ENCODE assay signal across 10 mouse cellular contexts in the genomic region with DNA sequence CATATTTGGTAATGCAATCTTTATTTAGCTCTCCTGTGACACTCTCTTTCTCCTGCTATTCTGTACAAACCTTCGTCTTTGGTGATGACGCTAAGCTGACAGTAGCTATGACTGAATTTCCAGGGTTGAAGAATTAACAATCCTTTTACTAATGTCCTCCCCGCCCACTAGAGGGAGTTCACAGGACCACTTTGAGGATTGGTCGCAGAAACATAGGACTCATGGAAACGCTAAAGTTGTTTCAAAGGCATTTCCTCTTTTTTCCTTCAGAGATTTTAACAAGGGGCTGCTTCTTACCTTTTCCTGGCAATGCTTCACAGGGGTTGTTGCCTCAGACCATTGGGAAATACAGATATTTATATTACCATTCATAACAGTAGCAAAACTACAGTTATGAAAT. TPM values are rescaled to one million over a fixed set of nuclear protein-coding genes. Genes with fewer than 3 reads are reported as not detected.
A peak's percentile ranks its signal among the peaks of the same experiment; 100 is the strongest.
DNase-seq lines count a peak whose midpoint lies in the region; ATAC-seq and TF ChIP-seq lines count a peak whose summit lies in the region.
"Had no signal": no experiment of that assay in that cellular context is flagged by ENCODE, and none has a peak within 500 bp of the region (broad histone marks: within the 10 kb centered on the region; RNA-seq: fewer than 3 reads in every experiment).

No protein-coding gene starts in this region.

- no peak overlapping the region for H3K4me3 ChIP-seq in kidney, embryonic 16.5 days (ENCODE audit: low read length)
- H3K4me3 ChIP-seq in ES-E14 (ENCODE audit: insufficient read depth in 1 of 2, low read depth in 1 of 2, low read length in 2 of 2, poor library complexity in 1 of 2, severe bottlenecking in 1 of 2): no peak overlapping the region
- H3K4me3 ChIP-seq: limb, embryonic 13.5 days had no signal

- WGBS in kidney, embryonic 16.5 days: 72% methylated on average over 5 of the region's 5 CpGs

- no peak for ATAC-seq in kidney, embryonic 16.5 days (ENCODE audit: low FRiP score, low TSS enrichment)
- peak; percentile 25 to 39; a peak in 2 of 4 replicates for ATAC-seq in hematopoietic stem cell, adult 5-6 weeks (replicated peaks in 1 of 2; ENCODE audit: insufficient read depth in 1 of 2, low FRiP score in 2 of 2, low TSS enrichment in 1 of 2, low read depth in 1 of 2, poor library complexity in 2 of 2, severe bottlenecking in 2 of 2)
- ATAC-seq in cerebellum, adult (ENCODE audit: insufficient number of reproducible peaks, low FRiP score, low TSS enrichment): no peak

- H3K9ac ChIP-seq in kidney, embryonic 16.5 days (replicated peaks; ENCODE audit: low read length): no peak overlapping the region
- no peak overlapping the region for H3K9ac ChIP-seq in ES-E14 (ENCODE audit: insufficient read depth, low read depth, low read length, poor library complexity, severe bottlenecking)
- H3K9ac ChIP-seq: limb, embryonic 13.5 days had no signal

- H3K4me1 ChIP-seq in kidney, embryonic 16.5 days (ENCODE audit: insufficient read depth, low read length): peaks cover 11% of the 10 kb centered on the region
- H3K4me1 ChIP-seq in ES-E14 (ENCODE audit: control insufficient read depth in 2 of 2, insufficient read depth in 2 of 2, low read length in 2 of 2, poor library complexity in 1 of 2): peaks cover 0 to 2% of the 10 kb centered on the region in 2 experiments; a peak in 2 of 4 replicates

- in situ Hi-C loops in ES-E14 (cut with MboI; ENCODE audit: low sequenced_read_pairs in 2 of 2, unreplicated experiment in 2 of 2): no loop called here

- no peak overlapping the region for H3K27ac ChIP-seq in kidney, embryonic 16.5 days (ENCODE audit: low read length)
- no peak overlapping the region for H3K27ac ChIP-seq in ES-E14 (ENCODE audit: insufficient read depth, low read depth, low read length, poor library complexity, severe bottlenecking)
- H3K27ac ChIP-seq: limb, embryonic 13.5 days had no signal

- DNase-seq in kidney, adult 9 months: peak; percentile 18
- peak; percentile 18 to 29 for DNase-seq in B cell, adult 2 months
- DNase-seq in ES-E14 (ENCODE audit: low read depth, low spot score): peak; percentile 7
- no peak for DNase-seq in ovary, postnatal 10 days (ENCODE audit: low spot score)
- DNase-seq: kidney, adult 8-10 months; right cerebral cortex, postnatal 14 days had no signal

- no peaks in the 10 kb centered on the region for H3K27me3 ChIP-seq in kidney, embryonic 16.5 days (ENCODE audit: insufficient read depth, low read length)

- H3K9me3 ChIP-seq in kidney, embryonic 16.5 days (ENCODE audit: low read length): no peaks in the 10 kb centered on the region
- H3K9me3 ChIP-seq in ES-E14 (ENCODE audit: control insufficient read depth, insufficient read depth, low read depth, low read length): no peaks in the 10 kb centered on the region
- H3K9me3 ChIP-seq: limb, embryonic 13.5 days had no signal

- H3K4me2 ChIP-seq in kidney, embryonic 16.5 days (replicated peaks; ENCODE audit: low read depth, low read length): no peak overlapping the region
- H3K4me2 ChIP-seq: limb, embryonic 13.5 days had no signal

- H3K36me3 ChIP-seq in kidney, embryonic 16.5 days (ENCODE audit: insufficient read depth, low read length): no peaks in the 10 kb centered on the region
- H3K36me3 ChIP-seq in ES-E14 (ENCODE audit: control insufficient read depth, insufficient read depth, low read length, poor library complexity, severe bottlenecking): peaks cover 4% of the 10 kb centered on the region; the same call in 1 of the 2 replicates
- H3K36me3 ChIP-seq: limb, embryonic 13.5 days had no signal

TF ChIP-seq in ES-E14, 5 proteins besides CTCF, POLR2A, EP300 and RAD21:
- TF ChIP-seq HCFC1 (IDR thresholded peaks at IDR 0.05; ENCODE audit: borderline replicate concordance, insufficient read depth, low read length): no peak

RNA-seq across cellular contexts. Expression of a gene that starts 4.4 kb away (rescaled TPM):
- polyA plus RNA-seq in kidney, embryonic 16.5 days (2015; fragmentation: Nextera tagmentation; extraction: Ambion mirVana): 9.1 and 10.9 TPM in 2 replicates
- 6.2 and 6.5 TPM in 2 replicates for total RNA-seq in ES-E14 (2012; rRNA removed)
- 16.6 and 19.5 TPM in 2 replicates for total RNA-seq in hematopoietic stem cell, adult 5-6 weeks (2017)

RNA-seq across cellular contexts. Expression of a gene that starts 32.2 kb away (rescaled TPM):
- 0.37 and 0.48 TPM in 2 replicates for polyA plus RNA-seq in kidney, embryonic 16.5 days (2015; fragmentation: Nextera tagmentation; extraction: Ambion mirVana)
- total RNA-seq in ES-E14 (2012; rRNA removed): not detected in 2 replicates
- not detected in 2 replicates for total RNA-seq in hematopoietic stem cell, adult 5-6 weeks (2017)

Comparison
In these comparisons a context has a peak if more than half of its experiments do, and no peak if none do; other contexts are left out.
1. ATAC-seq: peak in hematopoietic stem cell, adult 5-6 weeks (2 of 2); none in kidney, embryonic 16.5 days (single experiment) and cerebellum, adult (single experiment).